Mouse (Mus musculus) CD8-positive naive resting alpha-beta T cell, adult 2 months (primary cell): ENCODE data around the gene Tmem120a.

ENCODE experiments used
- DNase-seq, 2 experiments: peaks; one replicate each; pipeline ENCODE4 v3.0.0; 2022; ENCODE audit warnings: low read depth in 2 of 2, low spot score in 2 of 2

Tmem120a gene

DNA sequence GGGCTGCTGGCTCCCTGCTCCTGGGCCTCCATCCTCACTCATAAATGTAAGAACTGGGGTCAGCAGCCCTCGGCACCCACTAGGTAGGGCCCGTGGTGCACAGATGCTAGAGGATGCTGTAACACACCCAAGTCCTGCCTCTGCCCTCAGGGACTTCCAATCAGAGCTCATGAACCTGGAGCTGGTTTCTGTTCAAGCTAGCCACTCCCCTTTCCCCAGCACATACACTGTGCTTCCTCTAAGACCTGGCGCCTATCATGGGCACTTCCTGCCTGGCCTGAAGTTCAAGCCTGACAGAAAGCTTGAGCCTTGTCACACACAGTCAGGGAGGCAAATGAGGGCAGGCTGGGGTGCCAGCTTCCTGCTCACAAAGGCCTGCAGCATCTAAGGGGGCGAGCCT lies 11.2 kb downstream of the Tmem120a start:
- no peak for DNase-seq

DNA sequence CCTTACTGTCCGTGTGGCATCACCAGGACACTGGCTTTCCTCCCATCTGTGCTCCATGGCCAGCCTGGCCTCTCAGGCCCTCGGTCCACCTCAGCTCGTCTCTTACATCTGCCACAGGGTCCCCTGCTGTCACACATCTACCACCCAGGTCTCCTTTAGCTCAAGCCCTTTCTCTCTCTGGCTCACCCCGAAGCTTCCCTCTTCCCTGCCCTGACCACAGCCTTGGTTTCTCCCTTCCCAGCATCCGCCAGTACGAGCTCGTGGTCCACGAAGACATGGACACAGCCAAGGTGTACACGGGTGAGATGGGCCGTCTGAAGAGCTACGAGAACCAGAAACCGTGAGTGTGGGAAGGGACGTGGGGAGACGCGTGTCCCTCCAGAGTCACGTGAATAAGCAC lies 12.9 kb downstream of the Tmem120a start:
- no peak for DNase-seq

GRCm38 (mm10) chr5:135730916-135731315 lies 13.3 kb downstream of the Tmem120a start:
- DNase-seq: no peak

- DNase-seq: no peak
Observed at GRCm38 (mm10) chr5:135730278-135730677, 14.0 kb downstream of the Tmem120a start.

DNA sequence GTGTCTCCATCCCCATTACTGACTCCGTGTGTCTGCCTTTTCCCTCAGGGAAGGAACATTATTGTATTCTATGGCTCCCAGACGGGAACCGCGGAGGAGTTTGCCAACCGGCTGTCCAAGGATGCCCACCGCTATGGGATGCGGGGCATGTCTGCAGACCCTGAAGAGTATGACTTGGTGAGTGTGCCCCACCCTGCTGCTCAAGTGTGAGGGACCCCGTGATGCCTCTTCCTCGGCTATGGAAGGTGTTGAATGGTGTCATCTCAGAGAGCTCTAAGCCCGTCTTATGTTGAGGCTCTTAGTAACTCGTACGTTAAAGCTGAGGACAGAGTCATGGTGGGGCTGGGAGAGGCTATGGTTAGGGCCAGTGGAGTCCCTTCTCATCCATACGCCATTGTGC lies 14.9 kb downstream of the Tmem120a start:
- DNase-seq: no peak

- DNase-seq: no peak
Observed at GRCm38 (mm10) chr5:135728361-135728760, 15.9 kb downstream of the Tmem120a start.

- DNase-seq: no peak
Observed at GRCm38 (mm10) chr5:135727871-135728270, 16.4 kb downstream of the Tmem120a start.

DNA sequence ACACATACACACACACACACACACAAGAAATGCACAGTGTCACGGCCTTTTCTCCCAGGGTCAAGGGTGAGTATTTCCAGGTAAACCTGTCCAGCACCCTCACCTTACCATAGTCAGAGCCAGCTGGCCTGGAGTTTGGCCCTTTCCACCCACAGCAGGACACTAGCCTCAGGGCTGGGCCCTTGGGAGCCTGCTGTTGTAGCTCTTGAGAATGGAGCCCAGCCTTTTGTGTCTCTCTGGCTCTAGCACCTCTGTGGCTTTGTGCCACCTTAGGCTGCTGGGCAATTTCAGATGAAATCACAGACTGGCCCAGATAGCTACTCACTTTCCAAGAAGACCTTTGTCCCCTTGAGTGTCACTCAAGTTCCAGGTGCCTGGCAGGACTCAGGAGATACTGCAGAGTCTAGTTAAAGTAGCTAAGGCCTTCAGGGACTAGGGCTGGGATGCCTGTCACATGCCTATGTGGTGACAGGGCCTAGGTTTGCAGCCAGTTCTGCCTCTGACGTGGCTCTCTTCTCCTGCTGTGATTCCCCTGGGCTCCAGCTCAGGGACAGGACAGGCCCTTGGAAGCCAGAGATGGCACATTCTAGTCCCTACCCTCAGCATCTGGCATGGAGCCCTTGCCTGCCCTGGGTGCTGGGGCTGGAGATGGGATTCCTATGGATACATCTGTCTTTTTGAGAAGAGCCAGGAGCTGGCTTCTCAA lies 17.5 kb downstream of the Tmem120a start:
- DNase-seq: no peak

GRCm38 (mm10) chr5:135725991-135726390 lies 18.3 kb downstream of the Tmem120a start:
- no peak for DNase-seq

- DNase-seq: no peak
Observed at GRCm38 (mm10) chr5:135725391-135725841, 18.8 kb downstream of the Tmem120a start.

- DNase-seq: no peak
Observed at GRCm38 (mm10) chr5:135724536-135725322, 19.5 kb downstream of the Tmem120a start.

GRCm38 (mm10) chr5:135723165-135723751 lies 21.0 kb downstream of the Tmem120a start:
- DNase-seq: no peak

DNA sequence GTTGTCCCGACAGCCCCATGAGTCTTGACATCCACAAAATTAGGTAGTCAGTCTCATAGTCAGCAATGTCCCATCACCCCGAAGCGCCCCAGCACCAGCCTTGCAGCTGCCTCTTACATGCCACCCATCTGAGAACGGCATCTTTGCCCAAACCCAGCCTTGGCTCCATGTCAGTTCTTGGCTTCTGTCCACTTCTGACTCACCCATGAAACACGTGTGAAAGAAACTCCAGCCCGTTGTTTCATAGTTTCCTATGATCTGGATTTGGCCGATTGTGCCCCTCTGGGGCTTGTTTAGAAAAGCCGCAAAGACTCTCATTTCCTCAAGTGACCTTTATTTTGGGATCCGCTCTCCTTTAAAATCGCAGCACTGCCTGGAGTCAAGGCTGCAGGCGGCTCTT lies 22.1 kb downstream of the Tmem120a start:
- no peak for DNase-seq

- DNase-seq: no peak
Observed at GRCm38 (mm10) chr5:135721076-135721475, 23.2 kb downstream of the Tmem120a start.

GRCm38 (mm10) chr5:135720121-135720520 lies 24.1 kb downstream of the Tmem120a start:
- DNase-seq: no peak

DNA sequence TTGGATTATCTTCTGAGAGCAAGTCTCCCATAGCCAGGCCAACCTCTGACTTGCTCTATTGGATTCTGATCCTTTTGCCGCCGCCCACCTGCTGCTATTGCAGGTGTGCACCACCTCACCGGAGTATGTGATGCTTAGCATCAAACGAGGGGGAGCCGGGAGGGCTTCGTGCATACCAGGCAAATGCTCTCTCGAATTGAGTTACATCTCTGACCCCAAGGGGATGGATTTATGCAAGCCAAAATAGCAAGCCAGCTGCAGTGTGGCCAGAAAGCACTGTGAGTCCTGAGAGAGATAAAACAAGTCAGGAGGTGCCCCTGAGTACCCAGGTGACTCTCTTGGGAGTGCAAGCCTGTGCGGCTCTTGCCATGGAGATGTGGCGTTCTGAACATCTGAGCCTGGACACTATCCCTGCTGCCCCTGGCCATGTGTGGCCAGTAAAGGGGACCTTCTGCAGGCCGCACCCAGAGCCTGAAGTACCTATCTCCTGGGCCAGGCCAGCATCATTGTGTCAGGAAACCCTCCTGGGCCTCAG lies 24.6 kb downstream of the Tmem120a start:
- DNase-seq: no peak

GRCm38 (mm10) chr5:135715624-135716023 lies 28.6 kb downstream of the Tmem120a start:
- DNase-seq: no peak

GRCm38 (mm10) chr5:135713441-135714218 lies 30.6 kb downstream of the Tmem120a start:
- peak; percentile 23 to 26 for DNase-seq

DNA sequence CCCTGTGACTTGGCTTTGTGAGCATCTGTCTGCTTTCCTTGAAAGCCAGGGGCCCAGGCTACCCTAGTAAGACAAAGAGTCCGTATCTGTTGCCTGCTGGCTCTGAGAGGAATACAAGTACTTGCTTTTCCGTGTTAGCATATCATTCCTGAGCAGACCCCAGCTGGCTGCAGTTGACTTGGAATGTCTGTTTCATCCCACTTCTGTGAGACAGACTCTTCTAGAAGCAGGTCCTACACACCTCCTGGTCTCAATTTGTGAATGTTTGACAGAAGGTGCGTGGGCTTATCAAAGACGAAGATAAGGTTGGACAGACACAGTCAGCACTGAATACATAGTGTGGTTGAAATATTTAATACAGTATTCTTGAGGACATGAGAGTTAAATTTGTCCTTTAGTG lies 31.4 kb downstream of the Tmem120a start:
- DNase-seq: no peak

DNA sequence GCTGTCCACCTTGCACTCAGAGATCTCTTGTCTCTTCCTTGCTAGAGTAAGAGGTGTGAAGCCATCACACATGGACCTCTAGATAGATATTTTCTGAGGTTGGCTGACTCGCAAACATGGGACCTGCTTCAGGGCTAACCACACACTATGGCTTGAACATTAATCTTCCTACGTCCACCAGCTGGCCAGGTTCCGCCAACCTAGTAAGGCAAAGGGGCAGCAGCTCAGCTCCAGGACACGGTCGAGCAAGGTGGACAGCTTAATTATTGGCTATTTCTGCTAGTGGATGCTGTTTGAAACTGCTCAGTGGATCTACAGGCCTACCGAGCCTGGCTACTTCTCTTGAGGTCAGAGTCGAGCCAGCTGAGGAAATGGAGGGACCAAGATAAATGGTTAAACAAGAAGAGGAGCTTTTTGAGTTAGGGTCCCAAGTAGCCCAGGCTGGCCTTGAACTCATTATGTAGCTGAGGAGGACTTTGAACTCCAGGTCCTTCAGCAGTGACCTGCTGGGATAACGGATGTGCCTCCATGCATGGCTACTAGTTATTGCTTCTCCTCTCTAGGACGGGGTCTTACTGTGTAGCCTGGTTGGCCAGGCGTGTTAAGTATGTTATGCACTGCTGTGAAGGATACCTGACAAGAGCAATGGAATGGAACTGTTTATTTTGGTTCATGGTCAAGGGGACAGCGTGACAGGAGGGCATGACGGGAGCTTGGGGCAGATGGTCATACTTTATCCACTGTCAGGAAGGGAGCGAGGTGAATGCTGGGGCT lies 32.5 kb downstream of the Tmem120a start:
- DNase-seq: no peak
